Mouse (Mus musculus) mouse trophoblast stem cell (cell line): ENCODE results near the gene Atp11a.

ENCODE experiments used
- in situ Hi-C, 2 experiments: fragments of 300-500 bp; cut with MseI, MboI; formaldehyde crosslinking; loops; 2 replicates in 1 of 2; 3 replicates in 1 of 2; pipeline ENCODE4 v1.15.1; 2025

The Atp11a gene

DNA sequence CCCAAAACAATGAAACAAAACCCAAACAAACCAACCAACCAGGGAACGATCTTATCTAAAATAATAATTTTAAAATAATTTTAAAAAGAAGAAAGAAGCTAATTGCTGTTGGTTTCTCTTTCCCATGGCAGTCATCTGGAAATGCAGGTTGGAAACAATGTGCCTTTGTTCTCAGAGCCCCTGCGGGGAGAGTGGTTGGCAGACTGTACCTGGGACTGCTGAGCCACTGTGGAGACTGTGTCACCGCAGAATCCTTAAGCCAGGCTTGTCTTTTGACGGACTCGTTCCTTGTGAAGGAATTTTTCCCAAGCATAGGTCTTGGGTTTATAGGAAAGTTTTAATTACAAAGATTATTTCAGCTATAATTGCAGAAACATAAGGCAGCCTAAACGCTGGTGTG is 59.6 kb downstream of the Atp11a start:
- in situ Hi-C loops = no loop called here

DNA sequence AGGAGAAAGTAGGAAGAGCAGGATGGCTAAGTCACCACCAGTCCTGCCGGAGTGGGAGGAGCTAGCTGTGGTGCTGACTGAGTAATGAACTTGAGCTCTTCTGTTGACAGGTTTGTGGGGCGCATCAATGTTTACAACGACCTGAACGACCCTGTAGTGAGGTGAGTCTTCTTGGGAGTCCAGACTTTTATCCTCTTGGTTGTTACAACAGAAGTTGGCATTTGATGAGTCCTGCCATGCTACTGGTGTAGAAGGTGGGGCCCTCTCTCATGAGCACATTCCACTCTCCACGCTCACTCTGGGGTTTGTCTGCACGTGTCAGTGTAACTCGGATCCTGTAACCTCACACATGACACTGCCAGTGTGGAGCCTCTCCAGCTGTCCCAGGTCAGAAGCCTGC is 66.1 kb downstream of the Atp11a start:
- in situ Hi-C loops = no loop called here

DNA sequence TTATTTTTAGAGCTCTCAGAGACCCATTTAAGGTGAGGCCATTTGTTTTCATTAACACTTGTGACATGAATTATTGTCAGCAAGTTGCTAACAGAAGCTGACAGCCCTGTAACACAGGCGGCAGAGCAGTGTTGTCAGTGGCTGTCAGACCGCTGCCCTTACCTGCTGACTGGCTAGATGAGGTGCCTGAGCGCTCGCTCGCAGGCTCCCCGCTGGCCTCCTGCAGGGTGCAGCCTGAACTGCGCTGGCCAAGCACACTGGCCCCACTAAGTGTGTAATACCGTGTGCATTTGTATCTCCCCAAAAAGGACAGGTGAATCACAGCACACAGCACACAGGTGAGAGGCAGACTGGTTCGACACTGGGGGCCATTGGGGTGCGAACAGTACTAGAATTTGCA is 67.7 kb downstream of the Atp11a start:
- in situ Hi-C loops = no loop called here

DNA sequence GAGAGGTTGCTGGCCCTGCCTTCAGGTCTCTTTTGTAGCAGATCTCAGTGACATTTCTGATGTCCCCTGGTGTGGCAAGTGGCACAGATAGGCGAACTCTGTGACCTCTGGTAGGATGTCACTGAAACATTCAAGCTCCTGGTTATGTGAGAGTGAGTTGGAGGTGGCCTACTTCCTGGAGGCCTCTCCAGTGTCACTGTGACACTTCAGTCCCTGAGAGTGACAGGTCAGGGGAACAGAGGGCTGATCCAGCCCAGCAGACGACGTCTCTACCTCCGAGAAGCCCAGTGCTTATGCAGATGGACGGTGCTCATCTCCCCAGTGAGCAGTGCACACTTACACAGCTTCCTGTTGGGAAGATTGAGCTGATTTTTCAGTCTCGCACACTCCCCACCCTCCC is 68.4 kb downstream of the Atp11a start:
- in situ Hi-C loops = no loop called here

DNA sequence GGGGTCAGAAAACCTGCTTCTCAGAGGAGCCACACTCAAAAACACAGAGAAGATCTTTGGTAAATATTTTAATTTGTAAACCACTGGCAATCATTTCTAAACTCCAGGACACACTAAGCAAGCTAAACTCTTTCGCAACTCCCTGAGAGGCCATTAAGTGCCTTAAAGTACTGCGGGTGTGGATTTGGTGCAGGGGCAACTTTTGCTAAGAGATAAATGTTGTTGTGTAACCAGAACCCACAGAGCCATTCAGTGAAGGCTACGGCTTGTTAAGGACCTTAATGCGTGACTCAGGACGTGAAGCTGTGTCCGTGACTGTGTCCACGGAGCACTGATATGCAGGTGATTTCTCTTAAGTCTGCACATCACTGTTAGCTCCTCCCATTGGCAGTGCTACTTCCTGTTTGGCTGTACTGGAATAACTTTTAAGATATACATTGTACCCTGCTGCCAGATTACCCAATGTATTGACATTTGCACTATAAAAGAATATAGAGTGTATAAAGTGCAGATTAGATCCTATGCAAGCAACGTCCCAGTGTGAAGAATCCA is 68.9 kb downstream of the Atp11a start:
- in situ Hi-C loops = no loop called here

DNA sequence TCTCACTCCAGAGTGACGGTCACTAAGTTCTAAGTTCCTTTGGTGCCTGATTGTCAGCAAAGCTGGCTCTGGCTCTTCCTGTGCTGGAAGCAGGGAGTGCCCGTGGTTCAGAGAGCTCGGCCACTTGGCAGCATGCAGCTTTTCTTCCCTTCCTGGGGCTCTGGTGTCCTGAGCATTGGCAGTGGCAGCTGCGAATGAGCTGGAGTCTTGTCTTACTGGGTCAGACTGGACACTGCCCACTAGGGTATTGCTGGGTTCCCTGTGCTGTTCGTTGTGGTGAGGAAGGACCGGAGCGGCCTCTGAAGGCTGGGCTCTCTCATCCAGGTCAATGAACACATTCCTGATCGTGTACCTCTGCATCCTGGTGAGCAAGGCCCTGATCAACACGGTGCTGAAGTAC is 70.3 kb downstream of the Atp11a start:
- in situ Hi-C loops = no loop called here

DNA sequence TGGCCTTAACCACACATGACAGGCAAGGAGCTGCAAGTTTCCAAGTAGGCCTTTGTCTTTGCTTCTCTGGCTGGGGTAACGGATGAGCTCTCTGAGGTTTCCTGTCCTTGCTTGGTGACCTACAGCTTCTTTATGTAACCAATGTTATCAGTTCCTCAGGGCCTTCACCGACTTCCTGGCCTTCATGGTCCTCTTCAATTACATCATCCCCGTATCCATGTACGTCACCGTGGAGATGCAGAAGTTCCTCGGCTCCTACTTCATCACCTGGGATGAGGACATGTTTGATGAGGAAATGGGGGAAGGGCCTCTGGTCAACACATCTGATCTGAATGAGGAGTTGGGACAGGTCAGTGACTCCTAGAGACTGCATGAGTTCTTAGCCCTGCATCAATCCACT is 71.5 kb downstream of the Atp11a start:
- in situ Hi-C loops = no loop called here

DNA sequence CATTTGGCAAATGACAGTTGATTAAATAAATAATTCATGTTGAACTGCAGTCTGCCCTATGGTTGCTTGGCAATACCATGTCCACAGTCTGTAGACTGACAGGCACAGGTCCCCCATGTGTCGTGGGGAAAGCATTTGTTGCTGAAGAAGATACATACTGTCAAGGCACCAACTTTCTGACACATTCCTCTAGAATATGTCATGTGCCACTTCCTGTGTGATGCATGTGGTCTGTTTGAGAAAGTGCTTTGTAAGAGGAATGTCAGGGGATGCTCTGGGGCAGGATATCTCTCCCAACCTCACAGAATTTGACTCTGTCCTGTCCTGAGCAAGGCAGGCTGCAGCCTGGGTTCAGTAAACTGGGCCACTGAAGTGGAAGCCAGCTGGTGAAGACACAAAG is 72.6 kb downstream of the Atp11a start:
- in situ Hi-C loops = no loop called here

DNA sequence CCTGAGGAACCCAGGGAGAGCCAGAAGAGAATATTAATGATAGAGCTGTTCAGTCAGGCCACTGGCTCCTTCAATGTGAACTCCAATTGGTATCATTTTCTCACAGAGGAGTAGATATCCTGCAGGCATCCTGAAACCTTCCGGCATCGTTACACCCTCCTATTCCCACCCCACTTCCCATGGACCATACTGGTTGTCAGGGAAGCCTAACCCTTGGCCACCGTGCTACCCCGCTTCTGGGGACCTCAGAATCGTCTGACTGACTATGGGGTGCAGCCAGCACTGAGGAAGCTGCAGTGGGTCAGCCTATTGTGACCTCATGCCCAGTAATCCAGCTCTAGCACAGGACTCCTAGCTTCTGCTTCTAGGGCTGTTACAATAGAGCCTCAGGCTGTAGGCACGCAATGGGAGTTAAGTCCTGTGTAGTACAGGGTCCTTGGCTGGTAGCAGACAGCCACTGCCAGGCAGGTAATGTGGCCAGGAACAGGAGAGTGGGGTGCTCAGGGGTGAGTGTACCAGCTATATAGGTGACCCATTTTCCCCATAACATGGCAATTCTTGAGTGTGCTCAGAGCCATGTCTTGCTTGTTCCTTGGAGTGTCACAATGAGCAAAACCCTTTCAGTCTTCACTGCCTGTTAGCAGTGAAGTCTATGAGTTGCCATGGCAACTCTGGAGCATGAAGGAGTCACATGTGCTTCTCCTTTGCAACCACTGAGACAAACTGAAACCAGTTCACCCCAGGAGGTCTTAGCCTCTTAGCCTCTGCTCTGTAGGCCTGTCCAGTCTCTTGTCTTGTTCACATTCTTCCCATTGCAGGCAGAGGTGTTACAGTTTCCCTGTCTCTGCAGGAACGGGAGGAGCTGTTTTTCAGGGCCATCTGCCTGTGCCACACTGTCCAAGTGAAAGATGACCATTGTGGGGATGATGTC is 75.1 kb downstream of the Atp11a start:
- in situ Hi-C loops = no loop called here

DNA sequence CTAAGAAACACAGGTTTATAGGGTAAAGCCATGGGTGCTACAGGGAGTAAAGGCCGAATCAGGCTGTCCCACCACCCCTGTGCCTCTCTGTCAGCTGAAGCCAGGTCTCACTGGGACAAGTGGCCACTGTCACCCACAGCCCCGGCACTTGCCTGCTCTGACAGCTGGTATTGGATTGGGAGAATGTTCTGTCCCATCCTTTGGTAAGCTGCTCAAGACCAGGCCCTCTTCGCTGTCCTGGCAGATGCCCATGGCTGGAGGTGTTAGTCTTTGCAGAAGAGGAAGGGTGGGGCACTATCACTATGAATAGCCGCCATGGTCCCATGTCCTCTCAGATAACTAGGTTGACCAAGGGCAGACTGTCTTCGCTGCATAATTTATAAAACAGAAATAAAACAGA is 76.8 kb downstream of the Atp11a start:
- in situ Hi-C loops = no loop called here

DNA sequence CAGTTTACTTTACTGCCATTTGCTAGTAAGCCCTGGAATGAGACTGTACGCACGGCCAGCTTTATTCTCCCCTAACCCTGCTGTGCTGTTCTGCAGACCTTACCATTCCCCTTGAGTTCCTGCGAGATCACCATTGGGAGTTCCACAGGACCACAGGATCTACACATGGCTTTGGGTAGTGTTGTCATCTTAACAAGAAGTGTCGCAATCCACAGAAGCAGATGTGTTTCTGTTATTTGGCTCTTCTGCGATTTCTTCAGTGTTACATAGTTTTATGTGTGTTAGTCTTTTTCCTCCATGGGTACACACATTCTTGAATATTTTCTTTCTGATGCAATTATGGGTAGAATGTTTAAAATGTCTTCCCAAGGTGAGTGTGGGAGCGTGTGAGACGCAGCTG is 84.0 kb downstream of the Atp11a start:
- in situ Hi-C loops = no loop called here

DNA sequence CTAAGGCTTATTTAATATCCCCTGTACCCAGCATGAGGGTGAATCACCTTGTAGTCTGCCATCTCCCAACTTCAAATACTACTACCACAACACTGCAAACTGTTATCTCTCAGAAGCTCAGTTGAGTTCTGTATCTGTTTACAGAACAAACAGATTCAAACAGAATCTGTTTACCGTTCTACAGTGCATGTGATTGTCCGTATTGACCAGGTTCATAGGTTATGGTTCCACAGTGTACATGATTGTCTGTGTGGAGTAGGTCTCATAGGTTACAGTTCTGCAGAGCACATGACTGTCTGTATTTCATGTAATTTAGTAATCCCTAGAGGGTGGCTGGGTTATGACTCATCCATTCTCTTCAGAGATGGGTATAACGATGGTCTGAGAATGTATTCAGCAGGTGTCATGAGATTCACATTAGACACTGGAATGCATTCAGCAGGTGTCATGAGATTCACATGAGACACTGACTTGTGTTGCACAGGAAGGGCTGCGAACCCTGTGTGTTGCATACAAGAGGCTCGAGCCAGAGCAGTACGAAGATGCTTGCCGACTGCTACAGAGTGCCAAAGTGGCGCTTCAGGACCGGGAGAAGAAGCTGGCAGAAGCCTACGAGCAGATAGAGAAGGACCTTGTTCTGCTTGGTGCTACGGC is 85.7 kb downstream of the Atp11a start:
- in situ Hi-C loops = no loop called here

DNA sequence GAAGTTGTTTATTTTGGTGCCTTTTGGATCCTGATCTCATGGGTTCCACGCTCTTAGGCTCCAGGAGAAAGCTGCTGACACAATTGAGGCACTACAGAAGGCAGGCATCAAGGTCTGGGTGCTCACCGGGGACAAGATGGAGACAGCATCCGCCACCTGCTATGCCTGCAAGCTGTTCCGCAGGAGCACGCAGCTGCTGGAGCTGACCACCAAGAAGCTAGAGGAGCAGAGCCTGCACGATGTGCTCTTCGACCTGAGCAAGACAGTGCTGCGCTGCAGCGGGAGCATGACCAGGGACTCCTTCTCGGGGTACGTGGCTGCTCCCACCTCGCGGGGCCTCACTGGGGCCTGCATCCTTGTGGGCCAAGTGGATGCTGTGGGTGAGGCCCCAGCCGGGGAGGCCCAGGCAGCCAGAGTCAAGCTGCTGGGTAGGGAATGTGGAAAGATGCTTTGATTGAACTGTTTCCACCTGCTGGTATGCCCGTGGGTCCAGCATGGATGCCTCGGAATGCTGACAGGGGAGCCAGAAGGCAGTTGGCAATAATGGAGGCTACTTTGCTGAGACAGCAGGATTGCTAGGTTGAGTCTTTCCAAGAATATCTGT is 87.6 kb downstream of the Atp11a start:
- in situ Hi-C loops = no loop called here

DNA sequence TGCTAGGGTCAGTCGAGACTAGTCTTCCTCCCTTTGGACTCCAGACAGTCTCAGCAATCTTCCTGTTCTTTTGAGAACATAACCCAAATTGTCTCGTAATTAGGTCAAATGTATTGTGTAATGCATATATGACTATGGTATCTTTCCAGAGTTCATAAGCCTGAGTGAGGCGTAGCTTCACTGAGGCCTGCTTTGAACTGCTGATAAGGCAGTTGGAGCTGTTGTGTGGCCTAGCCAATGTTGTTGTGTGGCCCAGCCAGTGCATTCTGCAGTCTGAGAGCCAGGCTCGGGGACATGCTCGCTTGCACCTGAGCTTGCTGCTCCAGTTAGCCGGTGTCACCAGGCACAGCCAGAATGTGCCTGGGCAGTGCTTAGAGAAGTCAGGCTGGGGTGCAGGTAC is 89.6 kb downstream of the Atp11a start:
- in situ Hi-C loops = no loop called here

DNA sequence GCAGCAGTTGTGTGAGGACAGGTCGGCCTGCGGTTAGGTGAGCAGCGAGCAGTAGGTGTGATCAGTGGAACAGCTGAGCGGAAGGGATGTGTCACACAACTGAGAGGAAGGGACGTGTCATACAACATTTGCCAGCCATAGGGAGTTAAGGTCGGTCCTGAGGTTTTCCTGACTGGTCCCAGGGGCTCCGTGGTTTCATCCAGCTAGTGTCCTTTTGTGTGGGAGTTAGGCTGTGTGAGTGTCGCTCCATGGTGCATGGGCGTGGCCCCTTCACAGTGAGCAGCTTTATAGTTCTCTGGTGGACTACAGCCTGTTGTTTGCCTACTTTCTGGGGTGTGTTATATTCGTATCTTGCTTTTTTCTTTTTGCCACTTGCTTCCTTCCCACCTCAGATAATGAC is 94.4 kb downstream of the Atp11a start:
- in situ Hi-C loops = no loop called here

DNA sequence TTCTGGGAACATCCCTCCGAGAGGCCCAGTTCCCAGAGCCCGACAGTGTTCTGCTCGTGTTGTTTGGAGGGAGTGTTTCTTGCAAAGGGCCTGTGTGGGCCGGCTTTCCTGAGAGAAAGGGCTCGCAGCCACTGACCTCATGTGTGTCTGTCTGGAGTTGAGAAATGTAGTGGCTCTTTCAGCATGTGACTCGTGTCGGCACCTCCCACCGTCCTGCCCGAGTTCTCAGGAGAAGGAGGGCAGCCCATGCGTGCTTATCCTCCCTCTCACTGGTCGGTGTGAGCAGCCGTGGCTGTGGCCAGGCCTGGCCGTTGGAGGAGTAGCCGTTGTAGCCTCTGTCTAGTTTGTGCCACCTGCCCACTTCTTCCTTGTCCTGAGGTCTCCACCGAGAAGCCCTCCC is 99.2 kb downstream of the Atp11a start:
- in situ Hi-C loops = no loop called here

DNA sequence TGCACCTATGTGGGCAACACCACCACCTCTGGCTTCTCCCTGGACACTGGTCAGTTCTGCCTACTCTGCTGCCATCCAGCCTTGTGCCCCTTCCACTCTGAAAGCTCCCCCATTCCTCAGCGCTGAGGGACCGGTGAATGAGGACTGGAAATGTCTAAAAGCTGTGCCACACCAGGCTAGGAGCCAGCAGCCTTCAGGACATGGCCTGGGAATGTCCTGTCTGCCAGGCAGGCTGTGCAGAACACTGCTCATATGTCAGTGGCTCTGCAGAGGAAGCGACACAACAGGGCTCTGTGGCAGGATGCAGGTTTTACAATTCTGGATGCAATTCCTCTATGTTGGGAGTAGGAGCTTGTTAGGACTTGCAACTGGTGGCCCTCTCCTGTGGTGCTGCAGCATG is 106.2 kb downstream of the Atp11a start:
- in situ Hi-C loops = no loop called here

DNA sequence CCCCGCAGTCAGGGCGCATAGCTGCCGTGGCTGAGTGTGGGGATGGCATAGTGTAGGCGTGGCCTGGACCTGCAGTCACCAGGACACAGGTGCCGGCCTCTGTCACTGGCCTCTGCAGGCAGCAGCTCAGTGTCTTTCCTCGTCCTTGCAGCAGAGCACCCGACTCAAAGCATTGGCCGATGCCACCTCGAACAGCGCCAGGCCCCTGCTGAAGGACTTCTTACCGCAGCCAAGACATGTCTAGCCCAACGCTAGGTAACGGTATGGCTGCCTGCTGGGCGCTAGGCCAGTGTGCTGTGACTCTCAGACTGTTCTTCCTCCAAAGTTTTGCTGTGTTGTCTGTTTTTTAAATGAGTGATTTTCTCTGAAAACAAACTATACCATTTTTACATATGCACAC is 106.8 kb downstream of the Atp11a start:
- in situ Hi-C loops = no loop called here

DNA sequence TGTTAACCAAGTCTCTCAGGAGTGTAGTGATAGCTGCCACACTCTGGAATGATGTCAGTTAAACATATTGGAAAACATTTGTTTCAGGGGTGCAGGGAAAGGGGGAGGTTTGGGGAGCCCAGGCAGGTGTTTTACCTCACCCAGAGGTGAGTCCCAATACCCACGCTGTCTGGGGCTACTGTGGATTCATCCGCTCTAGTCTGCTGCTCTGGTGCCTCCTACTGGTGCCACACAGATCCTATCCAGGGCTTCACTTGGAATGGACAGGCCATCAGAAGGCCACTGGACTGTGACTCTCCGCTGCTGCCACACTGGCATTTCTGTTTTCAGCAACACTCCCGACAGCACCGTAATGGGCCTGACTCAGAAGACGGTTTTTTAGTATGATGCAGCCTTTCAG is 109.0 kb downstream of the Atp11a start:
- in situ Hi-C loops = no loop called here

DNA sequence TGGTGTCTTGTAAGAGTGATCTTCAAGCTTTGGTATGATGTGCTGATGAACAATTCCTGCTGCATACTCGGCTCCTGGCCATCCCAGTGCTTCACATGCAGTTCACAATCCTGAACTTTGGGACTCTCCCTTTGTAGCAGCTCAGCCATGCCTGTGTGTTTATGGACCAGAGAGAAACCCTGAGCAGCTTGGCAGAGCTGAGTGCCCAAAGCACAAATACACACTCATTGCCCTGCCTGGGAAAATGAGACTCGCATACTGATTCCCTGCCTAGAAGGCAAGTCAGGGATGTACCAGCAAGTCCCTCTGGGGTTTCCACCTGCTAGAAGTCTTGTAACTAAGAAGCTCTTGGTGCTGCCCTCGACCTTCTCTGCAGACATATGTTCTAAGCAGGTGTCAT is 112.8 kb downstream of the Atp11a start:
- in situ Hi-C loops = no loop called here

DNA sequence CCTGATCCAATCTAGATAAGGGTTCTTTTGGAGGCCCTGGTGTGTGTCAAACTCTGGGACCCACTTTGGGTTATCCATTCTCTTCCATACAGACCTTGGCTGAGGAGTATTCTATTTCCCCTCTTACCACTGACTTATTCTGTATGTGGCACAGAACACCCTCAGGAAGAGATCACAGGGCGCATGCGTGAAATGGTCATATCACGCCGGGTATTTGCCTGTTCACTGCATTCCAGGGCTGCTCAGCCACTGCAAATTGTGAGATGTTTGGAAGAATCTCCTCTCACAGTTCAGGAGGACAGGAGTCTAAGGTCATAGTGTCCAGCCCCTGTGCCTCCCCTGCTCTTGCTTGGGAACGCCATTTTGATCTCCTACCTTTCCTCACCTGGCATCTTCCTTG is 113.8 kb downstream of the Atp11a start:
- in situ Hi-C loops = no loop called here

DNA sequence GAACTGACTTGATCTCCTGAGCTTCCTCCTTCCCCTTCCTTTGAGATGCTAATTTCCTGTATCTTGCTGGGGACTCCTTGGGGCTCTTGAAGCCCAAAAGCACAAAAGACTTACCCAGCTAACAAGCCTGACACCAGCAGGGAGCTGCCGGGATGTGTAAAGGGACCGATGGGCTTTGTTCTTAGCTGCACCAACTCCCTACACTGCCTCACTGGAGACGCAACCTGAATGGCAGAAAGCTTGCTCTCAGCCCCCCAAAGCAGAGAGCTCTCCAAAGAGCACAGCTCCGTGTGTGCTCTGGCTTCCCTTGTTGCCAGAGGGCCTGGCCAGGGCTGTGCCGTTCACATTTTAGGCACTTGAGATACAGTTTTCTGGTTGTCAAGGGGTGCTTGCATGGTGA is 114.6 kb downstream of the Atp11a start:
- in situ Hi-C loops = no loop called here

DNA sequence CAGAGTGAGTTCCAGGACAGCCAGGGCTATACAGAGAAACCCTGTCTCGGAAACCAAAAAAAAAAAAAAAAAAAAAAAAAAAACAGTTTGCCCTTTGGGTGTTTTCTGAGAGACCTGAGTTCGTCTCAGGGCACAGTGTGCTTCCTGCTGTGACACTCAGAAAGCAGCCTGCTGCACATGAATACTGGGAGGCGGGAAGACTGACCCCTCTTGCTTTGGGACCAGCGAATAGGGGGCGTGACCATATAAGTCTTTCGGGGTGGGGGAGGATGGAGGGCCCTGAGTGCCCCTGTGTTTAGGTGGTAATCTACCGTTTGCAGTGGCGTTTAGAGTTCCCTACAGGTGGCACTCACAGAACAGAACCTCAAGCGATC is 116.2 kb downstream of the Atp11a start:
- in situ Hi-C loops = no loop called here
